Mouse (Mus musculus) lung, adult 2 months (tissue): ENCODE data around the gene Gm20388.

Source experiments
- CTCF ChIP-seq: fragments of 200-500 bp; IDR thresholded peaks from 2 replicates; pipeline ENCODE4 v1.5.1; 2011; ENCODE audit warnings: mild to moderate bottlenecking, low read length, control low read depth; ENCODE audit not compliant: insufficient read depth
- POLR2A ChIP-seq: fragments of 200-500 bp; IDR thresholded peaks from 2 replicates; pipeline ENCODE4 v1.6.1; 2011; ENCODE audit warnings: low read depth, mild to moderate bottlenecking, control low read depth, low read length, borderline replicate concordance; ENCODE audit errors: extremely low read depth

DNA sequence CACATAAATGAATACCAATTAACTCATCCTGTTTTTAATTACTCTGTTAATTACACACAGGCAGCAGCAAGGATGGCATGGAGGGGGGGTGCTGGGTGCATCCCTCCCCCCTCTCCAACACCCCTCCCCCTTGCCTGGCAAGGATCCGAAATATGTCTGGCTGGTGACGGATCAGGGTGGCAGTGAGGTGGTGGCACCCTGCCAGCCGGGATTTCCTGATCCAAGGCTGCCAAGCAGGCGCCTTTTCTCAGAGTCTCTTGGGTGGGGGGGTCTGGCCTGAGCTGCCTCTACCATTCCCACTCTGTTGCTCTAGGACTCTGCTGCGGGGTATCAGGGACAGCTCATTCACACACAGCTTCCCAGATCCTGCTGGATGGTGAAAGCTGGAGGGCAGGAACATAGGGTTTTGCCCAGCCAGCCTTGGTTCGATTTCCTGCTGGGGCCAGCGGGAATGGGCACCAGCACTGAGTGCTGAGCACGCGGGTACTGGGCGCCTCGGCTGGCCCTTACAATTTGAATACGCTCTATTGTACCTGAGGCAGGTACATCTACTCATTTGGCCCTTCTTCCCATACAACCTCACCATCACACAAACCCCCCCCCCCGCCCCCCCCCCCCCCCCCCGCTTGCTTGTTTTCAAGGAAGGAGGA lies 2755.2 kb downstream of the Gm20388 start:
- TF ChIP-seq CTCF (no peak), POLR2A (no peak)
